Mouse (Mus musculus): ENCODE data around the gene Btnl4. TPM values are rescaled to one million over a fixed set of nuclear protein-coding genes. Genes with fewer than 3 reads are reported as not detected.

Gene Btnl4
- polyA plus RNA-seq, 1 experiment from 2014 or later: 3.8 TPM

Other genes starting within 250 kb of the Btnl4 start
- gene H2-Ob, start 238.4 kb downstream of the Btnl4 start, polyA plus RNA-seq (2015; fragmentation: Nextera tagmentation; extraction: Ambion mirVana): 0.37 and 0.39 TPM in 2 replicates
- 18.1 and 19.5 TPM in 2 replicates for gene H2-Ab1, start 219.6 kb downstream of the Btnl4 start, polyA plus RNA-seq (2015; fragmentation: Nextera tagmentation; extraction: Ambion mirVana)
- 5.7 and 7.9 TPM in 2 replicates for gene H2-Aa, start 189.5 kb downstream of the Btnl4 start, polyA plus RNA-seq (2015; fragmentation: Nextera tagmentation; extraction: Ambion mirVana)
- gene H2-Eb1, start 171.5 kb downstream of the Btnl4 start, polyA plus RNA-seq (2015; fragmentation: Nextera tagmentation; extraction: Ambion mirVana): 4.0 and 5.9 TPM in 2 replicates
- gene H2-Eb2, start 151.7 kb downstream of the Btnl4 start, polyA plus RNA-seq (2015; fragmentation: Nextera tagmentation; extraction: Ambion mirVana): not detected in 2 replicates
- 1.3 and 1.4 TPM in 2 replicates for gene Btnl2, start 122.5 kb downstream of the Btnl4 start, polyA plus RNA-seq (2015; fragmentation: Nextera tagmentation; extraction: Ambion mirVana)
- 3.5 TPM in 2 replicates for gene Btnl1, start 100.2 kb downstream of the Btnl4 start, polyA plus RNA-seq (2015; fragmentation: Nextera tagmentation; extraction: Ambion mirVana)
- gene BC051142, start 78.5 kb downstream of the Btnl4 start, polyA plus RNA-seq (2015; fragmentation: Nextera tagmentation; extraction: Ambion mirVana): 1.8 TPM in 2 replicates
- 2.6 and 3.6 TPM in 2 replicates for gene Btnl6, start 40.0 kb upstream of the Btnl4 start, polyA plus RNA-seq (2015; fragmentation: Nextera tagmentation; extraction: Ambion mirVana)
- gene Notch4, start 87.0 kb upstream of the Btnl4 start, polyA plus RNA-seq (2015; fragmentation: Nextera tagmentation; extraction: Ambion mirVana): 4.7 and 4.9 TPM in 2 replicates
- 9.3 and 10.4 TPM in 2 replicates for gene Gpsm3, start 112.5 kb upstream of the Btnl4 start, polyA plus RNA-seq (2015; fragmentation: Nextera tagmentation; extraction: Ambion mirVana)
- 6.8 and 8.4 TPM in 2 replicates for gene Pbx2, start 113.9 kb upstream of the Btnl4 start, polyA plus RNA-seq (2015; fragmentation: Nextera tagmentation; extraction: Ambion mirVana)
- 2.7 and 3.0 TPM in 2 replicates for gene Ager, start 120.5 kb upstream of the Btnl4 start, polyA plus RNA-seq (2015; fragmentation: Nextera tagmentation; extraction: Ambion mirVana)
- 129 and 141 TPM in 2 replicates for gene Rnf5, start 126.4 kb upstream of the Btnl4 start, polyA plus RNA-seq (2015; fragmentation: Nextera tagmentation; extraction: Ambion mirVana)
- gene Agpat1, start 126.9 kb upstream of the Btnl4 start, polyA plus RNA-seq (2015; fragmentation: Nextera tagmentation; extraction: Ambion mirVana): 42.6 TPM in 2 replicates
- 3.5 and 4.8 TPM in 2 replicates for gene Egfl8, start 138.7 kb upstream of the Btnl4 start, polyA plus RNA-seq (2015; fragmentation: Nextera tagmentation; extraction: Ambion mirVana)
- 25.2 and 25.7 TPM in 2 replicates for gene Ppt2, start 151.2 kb upstream of the Btnl4 start, polyA plus RNA-seq (2015; fragmentation: Nextera tagmentation; extraction: Ambion mirVana)
- gene Prrt1, start 152.2 kb upstream of the Btnl4 start, polyA plus RNA-seq (2015; fragmentation: Nextera tagmentation; extraction: Ambion mirVana): 0.31 and 0.45 TPM in 2 replicates
- gene Fkbpl, start 167.4 kb upstream of the Btnl4 start, polyA plus RNA-seq (2015; fragmentation: Nextera tagmentation; extraction: Ambion mirVana): 13.1 and 14.4 TPM in 2 replicates
- gene Atf6b, start 169.8 kb upstream of the Btnl4 start, polyA plus RNA-seq (2015; fragmentation: Nextera tagmentation; extraction: Ambion mirVana): 73.5 and 78.0 TPM in 2 replicates
- gene Tnxb, start 193.2 kb upstream of the Btnl4 start, polyA plus RNA-seq (2015; fragmentation: Nextera tagmentation; extraction: Ambion mirVana): 1.3 and 1.8 TPM in 2 replicates